Mouse (Mus musculus) kidney, embryonic 14.5 days (tissue): ENCODE measurements around the gene Jmjd1c. TPM values are rescaled to one million over a fixed set of nuclear protein-coding genes. Genes with fewer than 3 reads are reported as not detected.

Experiments
- ATAC-seq: fragments of 200-750 bp; cut with Nextera tagmentation; 2 replicates; pipeline ENCODE4 v1.8.0; 2017; ENCODE audit warnings: moderate number of reproducible peaks, mild to moderate bottlenecking, moderate TSS enrichment, moderate library complexity; ENCODE audit not compliant: low FRiP score, low TSS enrichment
- H3K27ac ChIP-seq: fragments of 300-500 bp; sonication (generic); 2 replicates; pipeline ENCODE4 v1.5.1; 2014; ENCODE audit warnings: low read depth, mild to moderate bottlenecking, low read length, moderate library complexity, mixed read lengths
- H3K27me3 ChIP-seq: fragments of 300-500 bp; sonication (generic); 2 replicates; pipeline ENCODE4 v1.6.1; 2014; ENCODE audit warnings: mild to moderate bottlenecking, low read length; ENCODE audit not compliant: control insufficient read depth, insufficient read depth
- H3K36me3 ChIP-seq: fragments of 300-500 bp; sonication (generic); 2 replicates; pipeline ENCODE4 v1.6.1; 2014; ENCODE audit warnings: low read length, mixed read lengths; ENCODE audit not compliant: control insufficient read depth, insufficient read depth
- H3K4me1 ChIP-seq: fragments of 300-500 bp; sonication (generic); 2 replicates; pipeline ENCODE4 v1.6.1; 2014; ENCODE audit warnings: low read length, mixed read lengths; ENCODE audit not compliant: control insufficient read depth, insufficient read depth
- H3K4me2 ChIP-seq: fragments of 300-500 bp; sonication (generic); replicated peaks from 2 replicates; pipeline ENCODE4 v1.6.1; 2014; ENCODE audit warnings: low read depth, mild to moderate bottlenecking, low read length
- H3K4me3 ChIP-seq: fragments of 300-500 bp; sonication (generic); 2 replicates; pipeline ENCODE4 v1.5.1; 2014; ENCODE audit warnings: mild to moderate bottlenecking, low read length
- H3K9ac ChIP-seq: fragments of 300-500 bp; sonication (generic); 2 replicates; pipeline ENCODE4 v1.6.1; 2014; ENCODE audit warnings: low read depth, mild to moderate bottlenecking, low read length, moderate library complexity
- H3K9me3 ChIP-seq: fragments of 300-500 bp; sonication (generic); 2 replicates; pipeline ENCODE4 v1.6.1; 2016; ENCODE audit warnings: low read length; ENCODE audit not compliant: control insufficient read depth
- WGBS: fragments of 180-500 bp; shearing (Covaris S2); extraction: QIAGEN DNeasy Blood & Tissue Kit; methylation state at CpG from one replicate; pipeline ENCODE4 v1.1.7; 2014; 5-methylcytosine and 5-hydroxymethylcytosine counted together
- polyA plus RNA-seq: library from polyadenylated mRNA; unstranded; fragments of >200 nt; fragmentation: Nextera tagmentation; extraction: Ambion mirVana; gene quantifications from 2 replicates; pipeline ENCODE4 v1.2.1, GENCODE M21; 2014

Jmjd1c gene
- polyA plus RNA-seq, 1 experiment from 2014 or later, result 51.1 TPM

- ATAC-seq, result no peak
- H3K27ac ChIP-seq, result no peak overlapping the region
- WGBS, result 94% methylated on average over 6 of the region's 6 CpGs
- H3K4me2 ChIP-seq, result no peak overlapping the region
- H3K27me3 ChIP-seq, result no peaks in the 10 kb centered on the region
- no peaks in the 10 kb centered on the region for H3K9me3 ChIP-seq
- no peak overlapping the region for H3K4me3 ChIP-seq
- no peaks in the 10 kb centered on the region for H3K4me1 ChIP-seq
- peaks cover 46% of the 10 kb centered on the region; the same call in 1 of the 2 replicates for H3K36me3 ChIP-seq
- no peak overlapping the region for H3K9ac ChIP-seq
These were observed 129.6 kb downstream of the Jmjd1c start for GRCm38 (mm10) chr10:67225528-67225927.

- Histone ChIP-seq H3K27ac (no peak overlapping the region), H3K36me3 (peaks cover 51% of the 10 kb centered on the region; the same call in 1 of the 2 replicates), H3K4me2 (no peak overlapping the region), H3K4me3 (no peak overlapping the region), H3K27me3 (no peaks in the 10 kb centered on the region), H3K9ac (no peak overlapping the region), H3K9me3 (no peaks in the 10 kb centered on the region), H3K4me1 (no peaks in the 10 kb centered on the region)
- ATAC-seq, result no peak
- 88% methylated on average over 7 of the region's 7 CpGs for WGBS
These were observed 130.2 kb downstream of the Jmjd1c start for GRCm38 (mm10) chr10:67226109-67226508.

GRCm38 (mm10) chr10:67226543-67226942, 130.6 kb downstream of the Jmjd1c start:
- no peak overlapping the region for H3K27ac ChIP-seq
- no peak for ATAC-seq

DNA sequence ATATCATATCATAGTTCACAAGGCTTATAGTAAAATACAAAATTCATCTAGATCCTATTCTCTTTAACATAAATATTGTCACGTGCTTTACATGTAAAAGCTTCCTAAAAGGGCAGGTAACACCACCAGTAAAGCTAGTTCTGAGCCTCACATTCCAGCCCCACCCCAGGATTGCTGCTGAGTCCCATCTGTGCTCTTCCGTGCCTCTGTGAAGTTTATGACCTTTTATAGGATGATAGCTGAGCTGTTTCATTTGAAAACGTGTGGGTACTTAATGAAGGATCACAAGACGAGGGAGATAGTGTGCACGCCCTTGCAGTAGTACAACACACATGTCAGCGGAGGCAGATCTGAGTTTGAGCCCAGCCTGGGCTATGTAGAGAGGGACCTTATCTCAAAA, 134.5 kb downstream of the Jmjd1c start:
- no peak overlapping the region for H3K27ac ChIP-seq
- 63% methylated on average over 6 of the region's 6 CpGs for WGBS
- H3K36me3 ChIP-seq, result peaks cover 70% of the 10 kb centered on the region
- H3K9me3 ChIP-seq, result no peaks in the 10 kb centered on the region
- no peak for ATAC-seq
- no peaks in the 10 kb centered on the region for H3K4me1 ChIP-seq
- H3K4me2 ChIP-seq, result no peak overlapping the region
- no peak overlapping the region for H3K4me3 ChIP-seq
- no peak overlapping the region for H3K9ac ChIP-seq
- H3K27me3 ChIP-seq, result no peaks in the 10 kb centered on the region

More at GRCm38 (mm10) chr10:67226543-67226942, 130.6 kb downstream of the Jmjd1c start:
- Histone ChIP-seq H3K9ac (no peak overlapping the region), H3K36me3 (peaks cover 54% of the 10 kb centered on the region; the same call in 1 of the 2 replicates), H3K4me3 (no peak overlapping the region), H3K4me1 (no peaks in the 10 kb centered on the region), H3K9me3 (no peaks in the 10 kb centered on the region), H3K4me2 (no peak overlapping the region), H3K27me3 (no peaks in the 10 kb centered on the region)
- 94% methylated on average over 14 of the region's 14 CpGs for WGBS

DNA sequence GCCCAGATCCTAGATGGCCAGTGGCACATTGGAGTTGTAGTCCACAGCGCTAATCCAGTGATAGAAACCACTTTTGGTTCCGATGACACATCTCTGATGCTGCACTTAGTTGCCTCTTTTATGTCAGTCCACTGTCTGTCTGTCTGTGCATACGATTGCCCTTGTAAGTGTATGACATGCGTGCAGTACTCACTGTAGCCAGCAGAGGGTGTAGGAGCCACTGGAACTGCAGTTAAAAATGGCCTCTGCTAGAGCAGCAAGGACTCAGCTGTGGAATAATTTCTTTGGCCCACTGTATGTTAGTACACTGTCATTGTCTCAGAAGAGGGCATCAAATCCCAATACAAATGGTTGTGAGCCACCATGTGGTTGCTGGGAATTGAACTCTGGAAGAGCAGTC, 151.2 kb downstream of the Jmjd1c start:
- Histone ChIP-seq H3K27me3 (no peaks in the 10 kb centered on the region), H3K4me2 (no peak overlapping the region), H3K27ac (no peak overlapping the region), H3K9me3 (no peaks in the 10 kb centered on the region), H3K36me3 (peaks cover 56% of the 10 kb centered on the region), H3K4me1 (no peaks in the 10 kb centered on the region), H3K9ac (no peak overlapping the region), H3K4me3 (no peak overlapping the region)
- WGBS, result 91% methylated on average over 4 of the region's 4 CpGs
- no peak for ATAC-seq

GRCm38 (mm10) chr10:67249486-67249885, 153.6 kb downstream of the Jmjd1c start:
- WGBS, result 94% methylated on average over 2 of the region's 2 CpGs
- Histone ChIP-seq H3K4me3 (no peak overlapping the region), H3K9ac (no peak overlapping the region), H3K27me3 (no peaks in the 10 kb centered on the region), H3K27ac (no peak overlapping the region), H3K4me1 (no peaks in the 10 kb centered on the region), H3K36me3 (peaks cover 60% of the 10 kb centered on the region), H3K9me3 (no peaks in the 10 kb centered on the region), H3K4me2 (no peak overlapping the region)
- no peak for ATAC-seq

- H3K9ac ChIP-seq, result no peak overlapping the region
- no peaks in the 10 kb centered on the region for H3K9me3 ChIP-seq
- peaks cover 64% of the 10 kb centered on the region for H3K36me3 ChIP-seq
- H3K4me1 ChIP-seq, result no peaks in the 10 kb centered on the region
- no peak overlapping the region for H3K27ac ChIP-seq
- WGBS, result 96% methylated on average over 6 of the region's 6 CpGs
- no peak overlapping the region for H3K4me3 ChIP-seq
- ATAC-seq, result no peak
- H3K27me3 ChIP-seq, result no peaks in the 10 kb centered on the region
- no peak overlapping the region for H3K4me2 ChIP-seq
These were observed 154.9 kb downstream of the Jmjd1c start for GRCm38 (mm10) chr10:67250846-67251245.

- no peak overlapping the region for H3K4me2 ChIP-seq
- peaks cover 59% of the 10 kb centered on the region for H3K36me3 ChIP-seq
- no peaks in the 10 kb centered on the region for H3K4me1 ChIP-seq
- H3K9ac ChIP-seq, result no peak overlapping the region
- no peaks in the 10 kb centered on the region for H3K9me3 ChIP-seq
- H3K4me3 ChIP-seq, result no peak overlapping the region
- ATAC-seq, result no peak
- H3K27me3 ChIP-seq, result no peaks in the 10 kb centered on the region
- 41% methylated on average over 5 of the region's 5 CpGs for WGBS
- H3K27ac ChIP-seq, result no peak overlapping the region
These were observed 156.4 kb downstream of the Jmjd1c start for GRCm38 (mm10) chr10:67252353-67252752.

DNA sequence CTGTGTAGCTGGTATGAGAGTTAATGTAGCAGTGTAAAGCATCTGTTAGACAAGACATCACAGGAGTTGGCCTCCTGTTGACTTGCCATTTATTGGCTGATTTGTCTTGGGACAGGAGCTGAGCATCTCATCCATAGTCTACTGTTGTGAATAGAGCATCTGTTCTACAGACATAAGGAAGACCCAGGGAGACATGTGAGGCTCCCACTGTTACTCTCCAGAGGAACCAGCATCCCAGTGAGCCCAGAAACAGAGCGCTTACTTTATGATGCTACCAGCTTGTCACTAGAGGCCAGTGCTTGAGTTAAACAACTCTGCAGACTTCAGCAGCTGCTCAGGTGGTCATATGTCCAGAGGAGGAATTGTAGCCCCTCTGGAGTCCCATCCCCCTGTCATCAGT, 157.2 kb downstream of the Jmjd1c start:
- H3K9ac ChIP-seq, result no peak overlapping the region
- H3K4me2 ChIP-seq, result no peak overlapping the region
- ATAC-seq, result no peak
- H3K27me3 ChIP-seq, result no peaks in the 10 kb centered on the region
- 96% methylated on average over 1 of the region's 1 CpGs for WGBS
- H3K4me3 ChIP-seq, result no peak overlapping the region
- no peaks in the 10 kb centered on the region for H3K9me3 ChIP-seq
- H3K4me1 ChIP-seq, result no peaks in the 10 kb centered on the region
- H3K27ac ChIP-seq, result no peak overlapping the region
- H3K36me3 ChIP-seq, result peaks cover 60% of the 10 kb centered on the region
